Mouse (Mus musculus) kidney, adult 2 months (tissue): ENCODE measurements at regions not wholly inside any gene's neighbourhood (a gene's known extent, or its start where the extent isn't known, plus 50 kb on each side); places are given as distances from the start of the nearest gene placed in this dataset.

Source experiments
- CTCF ChIP-seq: fragments of 200-500 bp; conservative IDR thresholded peaks from 2 replicates; pipeline ENCODE4 v1.5.1; 2011; ENCODE audit warnings: low read depth, mild to moderate bottlenecking, control low read depth, low read length, moderate library complexity, mixed read lengths; ENCODE audit not compliant: insufficient read depth, insufficient read length
- POLR2A ChIP-seq: fragments of 200-500 bp; IDR thresholded peaks from one replicate; pipeline ENCODE4 v1.6.1; 2011; ENCODE audit warnings: low read depth, low read length, control low read depth

- TF ChIP-seq CTCF (no peak), POLR2A (no peak)
Observed at GRCm38 (mm10) chr12:54282281-54282921, 78.7 kb upstream of the Egln3 start.
